Mouse (Mus musculus) embryo, embryonic 10.5 days (tissue): ENCODE data around the gene Hcrtr2.
A peak's percentile ranks its signal among the peaks of the same experiment; 100 is the strongest.

Source experiments
- DNase-seq: peaks from one replicate; pipeline ENCODE4 v3.0.0-alpha.2; 2015; ENCODE audit warnings: low spot score

Gene Hcrtr2

GRCm38 (mm10) chr9:76323756-76324155 is at the start of gene Hcrtr2:
Gene Hcrtr2 (minus strand): TSS chr9:76323856.
- DNase-seq, result no peak

GRCm38 (mm10) chr9:76364874-76365273 is 41.2 kb upstream of the Hcrtr2 start:
- no peak for DNase-seq

GRCm38 (mm10) chr9:76360374-76360773 is 36.7 kb upstream of the Hcrtr2 start:
- no peak for DNase-seq

GRCm38 (mm10) chr9:76352346-76352745 is 28.7 kb upstream of the Hcrtr2 start:
- DNase-seq, result no peak

- no peak for DNase-seq
Observed at GRCm38 (mm10) chr9:76347298-76347697, 23.6 kb upstream of the Hcrtr2 start.

- no peak for DNase-seq
Observed at GRCm38 (mm10) chr9:76331081-76331480, 7.4 kb upstream of the Hcrtr2 start.

- peak; percentile 78 for DNase-seq
Observed at GRCm38 (mm10) chr9:76323186-76323701, 412 bp downstream of the Hcrtr2 start.

- peak; percentile 40 for DNase-seq
Observed at GRCm38 (mm10) chr9:76322122-76323052, 1.3 kb downstream of the Hcrtr2 start.

- no peak for DNase-seq
Observed at GRCm38 (mm10) chr9:76321589-76321988, 2.1 kb downstream of the Hcrtr2 start.

- no peak for DNase-seq
Observed at GRCm38 (mm10) chr9:76320755-76321154, 2.9 kb downstream of the Hcrtr2 start.

GRCm38 (mm10) chr9:76318302-76318701 is 5.4 kb downstream of the Hcrtr2 start:
- DNase-seq, result no peak

- DNase-seq, result no peak
Observed at GRCm38 (mm10) chr9:76315096-76315495, 8.6 kb downstream of the Hcrtr2 start.

- no peak for DNase-seq
Observed at GRCm38 (mm10) chr9:76313921-76314320, 9.7 kb downstream of the Hcrtr2 start.

GRCm38 (mm10) chr9:76312221-76312620 is 11.4 kb downstream of the Hcrtr2 start:
- DNase-seq, result no peak

- DNase-seq, result no peak
Observed at GRCm38 (mm10) chr9:76291384-76291783, 32.3 kb downstream of the Hcrtr2 start.

- DNase-seq, result peak; percentile 8
Observed at GRCm38 (mm10) chr9:76270886-76271285, 52.8 kb downstream of the Hcrtr2 start.

- no peak for DNase-seq
Observed at GRCm38 (mm10) chr9:76257731-76258130, 65.9 kb downstream of the Hcrtr2 start.

GRCm38 (mm10) chr9:76252544-76252943 is 71.1 kb downstream of the Hcrtr2 start:
- DNase-seq, result no peak

- DNase-seq, result no peak
Observed at GRCm38 (mm10) chr9:76252109-76252508, 71.5 kb downstream of the Hcrtr2 start.

GRCm38 (mm10) chr9:76242322-76242721 is 81.3 kb downstream of the Hcrtr2 start:
- peak; percentile 6 for DNase-seq

- DNase-seq, result no peak
Observed at GRCm38 (mm10) chr9:76237946-76238345, 85.7 kb downstream of the Hcrtr2 start.

GRCm38 (mm10) chr9:76237243-76237642 is 86.4 kb downstream of the Hcrtr2 start:
- peak; percentile 52 for DNase-seq

- peak; percentile 94 for DNase-seq
Observed at GRCm38 (mm10) chr9:76236626-76237025, 87.0 kb downstream of the Hcrtr2 start.
